Mouse (Mus musculus) fat pad, adult 2 months (tissue): ENCODE results near the gene Ppp4c.

Source experiments
- DNase-seq: peaks from one replicate; pipeline ENCODE4 v3.0.0-alpha.2; 2011; ENCODE audit warnings: low read depth, low spot score; ENCODE audit errors: extremely low read depth

Ppp4c gene

GRCm38 (mm10) chr7:126802134-126802889, 10.0 kb upstream of the Ppp4c start:
- no peak for DNase-seq

GRCm38 (mm10) chr7:126801057-126801422, 8.7 kb upstream of the Ppp4c start:
- DNase-seq: no peak

GRCm38 (mm10) chr7:126800269-126801056, 8.2 kb upstream of the Ppp4c start:
- no peak for DNase-seq

GRCm38 (mm10) chr7:126799468-126800268, 7.4 kb upstream of the Ppp4c start:
- no peak for DNase-seq

- no peak for DNase-seq
Observed at GRCm38 (mm10) chr7:126799050-126799467, 6.8 kb upstream of the Ppp4c start.

GRCm38 (mm10) chr7:126798127-126799049, 6.1 kb upstream of the Ppp4c start:
- DNase-seq: no peak

GRCm38 (mm10) chr7:126797411-126798126, 5.3 kb upstream of the Ppp4c start, which contains the start of gene Fam57b:
TSS of gene Fam57b (plus strand) at chr7:126797668.
- no peak for DNase-seq

- DNase-seq: no peak
Observed at GRCm38 (mm10) chr7:126796350-126796932, 4.1 kb upstream of the Ppp4c start.

- no peak for DNase-seq
Observed at GRCm38 (mm10) chr7:126795387-126796317, 3.4 kb upstream of the Ppp4c start.

GRCm38 (mm10) chr7:126794271-126794605, 1.9 kb upstream of the Ppp4c start:
- DNase-seq: no peak

GRCm38 (mm10) chr7:126793456-126794270, 1.4 kb upstream of the Ppp4c start:
- DNase-seq: no peak

GRCm38 (mm10) chr7:126792721-126793443, 586 bp upstream of the Ppp4c start:
- DNase-seq: no peak

- no peak for DNase-seq
Observed at GRCm38 (mm10) chr7:126789141-126789540, 3.2 kb downstream of the Ppp4c start.

- no peak for DNase-seq
Observed at GRCm38 (mm10) chr7:126786142-126786541, 6.2 kb downstream of the Ppp4c start.

- no peak for DNase-seq
Observed at GRCm38 (mm10) chr7:126785056-126785455, 7.2 kb downstream of the Ppp4c start.

- no peak for DNase-seq
Observed at GRCm38 (mm10) chr7:126784469-126784868, 7.8 kb downstream of the Ppp4c start.

- DNase-seq: no peak
Observed at GRCm38 (mm10) chr7:126782693-126783092, 9.6 kb downstream of the Ppp4c start.
